Mouse (Mus musculus): ENCODE measurements around the gene Pspc1.
"Not testable (repeated sequence)": the region's sequence is repeated elsewhere in the genome, so short reads cannot be mapped to it uniquely, and the experiment has no call there.

The Pspc1 gene

GRCm38 (mm10) chr14:56778200-56778932 lies at the start of gene Pspc1:
Gene Pspc1 (minus strand): TSS chr14:56778316.
- DNase-seq (ENCODE audit: low read depth, low spot score): peak; percentile 96

DNA sequence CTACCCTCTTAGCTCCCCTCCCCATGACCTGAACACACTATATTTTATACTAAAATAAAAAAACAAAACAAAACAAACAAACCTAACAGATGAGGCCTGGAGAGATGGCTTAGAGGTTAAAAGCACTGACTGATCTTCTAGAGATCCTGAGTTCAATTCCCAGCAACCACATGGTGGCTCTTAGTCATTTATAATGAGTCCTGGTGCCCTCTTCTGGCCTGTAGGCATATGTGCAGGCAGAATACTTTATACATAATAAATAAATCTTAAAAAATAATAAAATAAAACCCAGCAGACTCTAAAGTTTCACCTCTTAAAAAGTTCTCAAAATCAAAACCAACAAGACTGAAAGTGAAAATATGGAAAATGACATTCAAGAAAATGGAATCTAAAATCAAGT lies 46.4 kb upstream of the Pspc1 start:
- no peak for DNase-seq (ENCODE audit: low read depth, low spot score)

- no peak for DNase-seq (ENCODE audit: low read depth, low spot score)
These were observed 39.5 kb upstream of the Pspc1 start for GRCm38 (mm10) chr14:56817616-56818015.

GRCm38 (mm10) chr14:56817131-56817530 lies 39.0 kb upstream of the Pspc1 start:
- no peak for DNase-seq (ENCODE audit: low read depth, low spot score)

GRCm38 (mm10) chr14:56816541-56816940 lies 38.4 kb upstream of the Pspc1 start:
- DNase-seq (ENCODE audit: low read depth, low spot score): no peak

GRCm38 (mm10) chr14:56812520-56813036 lies 34.5 kb upstream of the Pspc1 start:
- peak; percentile 75 for DNase-seq (ENCODE audit: low read depth, low spot score)

DNA sequence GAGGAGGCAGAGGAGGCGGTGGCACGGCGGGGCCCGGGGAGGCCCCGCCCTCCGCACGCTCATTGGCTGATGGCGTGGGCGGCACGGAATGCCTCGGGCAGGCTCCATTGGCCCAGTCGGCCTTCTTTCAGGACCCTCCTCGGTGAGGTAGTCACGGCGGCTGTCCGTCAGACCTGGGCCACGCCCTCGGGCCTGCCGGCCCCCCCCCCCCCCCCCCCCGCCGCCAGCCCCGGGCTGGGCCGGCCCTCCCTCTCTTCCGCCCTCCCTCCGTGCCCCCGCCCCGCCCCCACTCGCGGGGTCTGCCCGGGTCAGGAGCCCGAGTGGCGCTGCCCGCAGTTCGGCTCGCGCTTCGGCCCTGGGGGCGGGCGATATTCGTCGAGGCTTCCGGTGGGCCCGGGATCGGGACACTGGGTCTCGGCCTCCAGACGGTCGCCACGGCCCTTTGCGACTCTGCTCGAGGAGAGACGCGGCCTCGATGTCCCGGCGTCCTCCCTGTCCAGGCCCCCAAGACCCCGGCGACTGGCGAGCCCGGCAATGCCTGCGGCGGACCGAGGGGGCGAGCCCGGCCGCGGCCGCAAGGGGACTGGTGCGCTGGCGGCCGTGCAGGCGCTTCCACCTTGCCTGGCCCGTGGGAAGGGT lies 33.7 kb upstream of the Pspc1 start, which contains the start of gene Zmym5:
TSS of gene Zmym5 (minus strand) at position 16 of the 639 bp plus-strand sequence.
- DNase-seq (ENCODE audit: low read depth, low spot score): peak; percentile 62

DNA sequence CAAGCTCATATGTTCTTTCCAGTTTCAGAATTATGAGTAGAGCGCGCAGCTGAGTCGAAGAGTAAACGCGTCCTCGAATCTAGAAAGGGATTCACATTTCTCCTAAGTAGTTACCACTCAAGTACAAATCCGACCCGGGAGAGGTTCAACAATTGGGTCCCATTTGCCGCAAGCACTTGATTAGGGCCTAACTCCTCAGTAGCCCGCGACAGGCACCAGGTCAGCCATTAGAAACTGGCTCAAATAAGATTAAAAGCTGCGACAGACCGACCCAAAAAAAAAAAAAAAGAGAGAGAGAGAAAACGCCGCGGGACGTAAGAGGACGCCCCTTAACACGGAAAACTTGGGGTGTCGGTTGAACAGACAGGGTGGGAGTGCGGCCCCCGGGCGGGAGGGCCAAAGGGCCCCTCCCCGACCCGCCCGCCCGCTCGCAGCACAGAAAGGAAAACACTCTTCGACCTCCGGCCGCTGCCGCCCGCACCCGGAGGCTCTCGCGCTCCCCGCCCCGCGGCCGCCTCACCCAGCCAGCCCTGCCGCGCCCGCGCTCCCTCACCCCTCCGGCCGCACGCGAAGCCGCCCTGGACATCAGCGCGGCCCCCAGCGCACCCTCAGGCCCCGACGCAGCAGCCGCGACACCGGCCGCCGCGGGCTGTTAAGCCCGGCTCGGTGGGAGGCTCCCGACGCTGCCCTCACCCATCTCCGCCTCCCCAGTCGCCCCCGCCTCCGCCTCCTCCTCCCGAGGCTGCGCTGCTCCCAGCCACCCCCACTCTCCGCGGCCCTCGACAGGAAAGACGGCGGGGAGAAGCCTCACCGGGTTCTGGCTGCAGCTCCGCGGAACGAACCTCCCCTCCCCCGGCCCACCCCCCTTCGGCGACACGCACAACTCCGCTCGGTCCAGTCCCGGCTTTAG lies 32.9 kb upstream of the Pspc1 start:
- peak; percentile 17 for DNase-seq (ENCODE audit: low read depth, low spot score)

GRCm38 (mm10) chr14:56793243-56793642 lies 15.1 kb upstream of the Pspc1 start:
- DNase-seq (ENCODE audit: low read depth, low spot score): peak; percentile 14

- no peak for DNase-seq (ENCODE audit: low read depth, low spot score)
These were observed 6.5 kb upstream of the Pspc1 start for GRCm38 (mm10) chr14:56784575-56784974.

- no peak for DNase-seq (ENCODE audit: low read depth, low spot score)
These were observed 801 bp upstream of the Pspc1 start for GRCm38 (mm10) chr14:56778933-56779300.

DNA sequence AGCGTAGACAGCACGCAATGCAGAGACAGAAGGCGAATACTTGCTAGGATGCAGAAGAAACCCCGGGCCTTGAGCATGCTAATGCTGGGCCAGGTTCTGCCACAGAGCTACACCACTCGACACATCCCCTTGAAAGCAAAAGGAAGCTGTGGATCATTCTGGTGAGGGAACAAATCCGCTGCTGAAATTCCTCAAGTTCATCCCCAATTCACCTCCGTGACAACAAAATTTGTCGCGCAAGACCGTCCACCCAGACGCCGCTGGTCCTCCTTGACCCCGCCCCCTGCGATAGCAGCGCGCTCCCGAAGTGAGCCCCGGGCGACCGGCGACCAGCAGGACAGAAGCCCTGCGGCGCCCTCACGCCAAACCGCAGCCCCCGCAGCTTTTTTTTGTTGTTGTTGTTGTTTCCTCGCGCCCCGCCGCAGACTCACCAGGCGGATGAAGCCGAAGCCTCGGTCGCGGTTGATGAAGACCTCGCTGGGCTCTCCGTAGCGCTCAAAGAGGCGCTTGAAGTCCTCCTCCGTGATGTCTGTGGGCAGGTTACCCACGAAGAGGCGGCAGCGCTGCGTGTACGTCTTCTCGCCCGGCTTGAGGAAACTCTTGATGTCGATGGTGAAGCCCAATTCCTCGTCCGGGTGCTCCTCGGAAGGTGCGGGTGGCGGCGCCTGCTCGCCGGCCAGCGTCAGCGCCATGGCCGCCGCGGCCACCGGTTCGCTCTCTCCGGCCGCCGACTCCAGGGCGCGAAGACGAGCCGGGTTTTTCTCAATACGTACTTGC lies 568 bp downstream of the Pspc1 start:
- DNase-seq (ENCODE audit: low read depth, low spot score): peak; percentile 16

DNA sequence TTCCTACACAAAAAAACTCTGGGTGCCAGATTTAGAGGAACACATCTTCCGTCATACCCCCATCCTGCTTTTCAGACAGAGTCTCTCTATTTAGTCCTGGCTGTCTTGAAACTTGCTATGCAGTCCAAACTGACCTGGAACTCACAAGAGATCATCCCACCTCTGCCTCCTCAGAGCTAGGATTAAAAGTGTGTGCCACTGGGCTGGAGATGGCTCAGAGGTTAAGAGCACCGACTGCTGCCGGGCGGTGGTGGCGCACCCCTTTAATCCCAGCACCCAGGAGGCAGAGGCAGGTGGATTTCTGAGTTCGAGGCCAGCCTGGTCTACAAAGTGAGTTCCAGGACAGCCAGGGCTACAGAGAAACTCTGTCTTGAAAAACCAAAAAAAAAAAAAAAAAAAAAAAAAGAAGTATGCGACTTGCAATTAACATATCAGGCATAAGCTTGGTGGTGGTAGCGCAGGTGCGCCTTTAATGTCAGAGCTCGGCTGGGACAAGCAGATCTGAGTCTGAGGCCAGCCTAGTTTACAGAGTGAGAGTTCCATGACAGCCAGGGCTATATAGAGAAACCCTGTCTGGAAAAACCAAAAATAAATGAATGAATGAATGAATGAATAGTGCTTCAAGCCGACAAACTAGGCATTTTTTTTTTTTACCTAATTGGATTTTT lies 1.4 kb downstream of the Pspc1 start:
- no peak for DNase-seq (ENCODE audit: low read depth, low spot score)

DNA sequence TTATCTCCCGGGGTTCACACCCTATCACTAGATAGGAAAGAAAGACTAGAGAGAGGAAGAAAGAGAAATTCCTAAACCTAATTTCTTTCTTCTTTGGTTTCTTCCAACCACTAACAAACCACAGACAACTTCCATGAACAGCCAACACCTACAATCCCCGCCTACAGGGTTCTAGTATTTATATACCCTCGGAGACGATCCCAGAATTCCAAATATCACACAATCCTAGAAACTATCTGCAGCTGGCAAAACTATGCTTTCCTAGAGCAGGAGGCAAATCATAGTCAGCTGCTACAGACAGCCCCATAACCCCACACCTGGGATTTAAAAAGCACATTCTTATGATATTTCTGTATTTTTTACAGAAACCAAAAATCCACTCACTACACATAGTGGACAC lies 2.7 kb downstream of the Pspc1 start:
- DNase-seq (ENCODE audit: low read depth, low spot score): no peak

DNA sequence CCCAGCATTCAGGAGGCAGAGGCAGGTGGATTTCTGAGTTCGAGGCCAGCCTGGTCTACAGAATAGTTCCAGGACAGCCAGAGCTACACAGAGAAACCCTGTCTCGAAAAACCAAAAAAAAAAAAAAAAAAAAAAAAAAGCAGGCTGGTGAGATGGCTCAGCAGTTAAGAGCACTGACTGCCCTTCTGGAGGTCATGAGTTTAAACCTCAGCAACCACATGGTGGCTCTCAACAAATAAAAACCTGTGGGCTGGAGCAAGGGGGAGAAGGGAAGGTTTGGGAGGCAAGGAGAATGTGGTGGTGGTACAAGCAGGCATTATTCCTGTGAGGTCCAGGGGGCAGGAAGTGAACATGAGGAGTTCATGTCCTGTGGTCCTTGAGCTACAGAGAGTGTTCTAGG lies 11.7 kb downstream of the Pspc1 start:
- not testable (repeated sequence) for DNase-seq (ENCODE audit: low read depth, low spot score)

DNA sequence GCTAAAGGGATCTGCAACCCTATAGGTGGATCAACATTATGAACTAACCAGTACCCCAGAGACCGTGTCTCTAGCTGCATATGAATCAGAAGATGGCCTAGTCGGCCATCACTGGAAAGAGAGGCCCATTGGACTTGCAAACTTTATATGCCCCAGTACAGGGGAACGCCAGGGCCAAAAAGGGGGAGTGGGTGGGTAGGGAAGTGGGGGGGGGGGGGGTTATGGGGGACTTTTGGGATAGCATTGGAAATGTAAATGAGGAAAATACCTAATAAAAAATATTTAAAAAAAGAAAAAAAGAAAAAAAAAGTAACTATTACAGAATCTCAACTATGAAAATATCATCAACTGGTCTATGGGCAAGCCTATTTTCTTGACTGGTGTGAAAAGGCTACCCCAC lies 13.0 kb downstream of the Pspc1 start:
- not testable (repeated sequence) for DNase-seq (ENCODE audit: low read depth, low spot score)

DNA sequence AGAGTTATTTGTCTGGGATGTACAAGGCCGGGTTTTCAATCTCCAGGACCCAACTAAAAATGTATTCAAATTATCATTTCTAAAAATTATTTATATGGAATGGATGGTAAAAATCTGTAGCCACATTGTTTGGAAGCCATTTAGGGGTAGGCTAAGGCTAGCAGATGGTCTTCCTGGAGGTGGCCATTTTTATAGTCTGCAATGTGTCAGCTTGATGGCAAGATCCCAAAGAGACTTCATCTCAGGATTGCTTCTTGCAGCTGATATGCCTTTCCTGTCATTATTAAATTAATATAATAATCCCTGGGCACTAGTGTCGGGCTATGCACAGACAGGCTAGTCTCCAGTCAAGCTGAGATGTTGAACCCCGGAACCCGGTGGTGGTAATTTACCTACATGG lies 26.8 kb downstream of the Pspc1 start:
- no peak for DNase-seq (ENCODE audit: low read depth, low spot score)

GRCm38 (mm10) chr14:56740175-56740574 lies 37.9 kb downstream of the Pspc1 start:
- DNase-seq (ENCODE audit: low read depth, low spot score): no peak

DNA sequence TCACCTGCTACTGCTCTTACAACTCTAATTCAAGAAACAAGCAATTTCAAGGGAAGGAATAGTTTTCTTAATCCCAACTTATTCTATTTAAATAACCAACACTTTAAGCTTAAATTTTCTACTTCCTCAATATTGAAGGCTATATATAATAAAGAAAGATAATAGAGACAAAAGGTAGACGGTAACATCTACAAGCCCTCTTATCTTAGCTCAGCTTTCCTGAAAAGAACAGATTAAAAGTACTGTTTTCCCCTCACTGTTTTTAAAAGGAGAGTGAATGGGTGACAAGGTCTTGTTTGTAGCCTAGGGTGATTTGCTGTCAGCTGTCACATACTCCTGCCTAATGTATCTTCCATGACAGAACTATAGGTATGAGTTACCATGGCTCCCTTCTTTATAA lies 51.6 kb downstream of the Pspc1 start:
- DNase-seq (ENCODE audit: low read depth, low spot score): no peak

GRCm38 (mm10) chr14:56705687-56706086 lies 72.4 kb downstream of the Pspc1 start:
- DNase-seq (ENCODE audit: low read depth, low spot score): no peak

DNA sequence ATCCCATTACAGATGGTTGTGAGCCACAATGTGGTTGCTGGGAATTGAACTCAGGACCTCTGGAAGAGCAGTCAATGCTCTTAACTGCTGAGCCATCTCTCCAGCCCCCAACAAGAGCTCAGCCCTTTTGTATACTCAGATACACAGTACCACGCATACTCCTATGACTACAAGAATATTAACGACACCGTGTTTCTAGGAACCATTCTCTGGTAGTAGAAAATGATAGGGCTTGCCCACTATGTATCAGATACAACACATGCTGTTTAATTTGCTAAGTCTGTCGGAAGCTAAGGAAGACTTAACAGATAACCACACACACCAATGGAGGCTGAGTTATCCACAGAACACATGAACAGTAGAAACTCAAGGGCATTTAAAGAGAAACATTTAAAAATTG lies 75.5 kb downstream of the Pspc1 start:
- DNase-seq (ENCODE audit: low read depth, low spot score): no peak

Data from skeletal muscle tissue, adult 2 months (tissue).